Mouse (Mus musculus): ENCODE results near the gene Rsf1.

GRCm38 (mm10) chr7:97740948-97741347, 161.3 kb downstream of the Rsf1 start:
- TF ChIP-seq CTCF (IDR thresholded peaks at IDR 0.05; ENCODE audit: low read depth, low read length) (no peak), GATA1 (IDR thresholded peaks at IDR 0.05; ENCODE audit: borderline replicate concordance, low read length) (no peak), POLR2AphosphoS5 (IDR thresholded peaks at IDR 0.05; ENCODE audit: insufficient replicate concordance, low read depth, low read length) (no peak), TAL1 (conservative IDR thresholded peaks at IDR 0.05; ENCODE audit: low read depth, low read length) (no peak), GATA2 (IDR thresholded peaks at IDR 0.05; ENCODE audit: borderline replicate concordance, low read depth, low read length) (no peak)
